Mouse (Mus musculus) ES-E14 (cell line): Measurements from ENCODE around the gene Tex19.2. TPM values are rescaled to one million over a fixed set of nuclear protein-coding genes. Genes with fewer than 3 reads are reported as not detected.

Source experiments
- DNase-seq: peaks from one replicate; pipeline ENCODE4 v3.0.0-alpha.2; 2013; ENCODE audit warnings: low read depth, low spot score
- H3K27ac ChIP-seq: 2 replicates; pipeline ENCODE4 v1.5.1; 2012; ENCODE audit warnings: low read depth, mild to moderate bottlenecking, low read length, moderate library complexity, mixed read lengths; ENCODE audit not compliant: poor library complexity, insufficient read depth, severe bottlenecking
- H3K36me3 ChIP-seq: 2 replicates; pipeline ENCODE4 v1.6.1; 2012; ENCODE audit warnings: mild to moderate bottlenecking, low read length, moderate library complexity, mixed read lengths; ENCODE audit not compliant: control insufficient read depth, poor library complexity, insufficient read depth, severe bottlenecking
- H3K4me1 ChIP-seq, 2 experiments: fragments of 150-350 bp in 1 of 2; sonication (generic) in 1 of 2; 2 replicates each; pipeline ENCODE4 v1.6.1; 2012; ENCODE audit warnings: low read length in 2 of 2, mild to moderate bottlenecking in 1 of 2, mixed read lengths in 1 of 2; ENCODE audit not compliant: control insufficient read depth in 2 of 2, insufficient read depth in 2 of 2, poor library complexity in 1 of 2
- H3K4me3 ChIP-seq, 2 experiments: fragments of 150-350 bp in 1 of 2; sonication (generic) in 1 of 2; 2 replicates each; pipeline ENCODE4 v1.5.1; 2012; ENCODE audit warnings: low read length in 2 of 2, low read depth in 1 of 2, mild to moderate bottlenecking in 1 of 2, mixed read lengths in 1 of 2; ENCODE audit not compliant: insufficient read depth in 1 of 2, poor library complexity in 1 of 2, severe bottlenecking in 1 of 2
- H3K9ac ChIP-seq: 2 replicates; pipeline ENCODE4 v1.6.1; 2012; ENCODE audit warnings: low read depth, mild to moderate bottlenecking, low read length, mixed read lengths; ENCODE audit not compliant: poor library complexity, insufficient read depth, severe bottlenecking
- H3K9me3 ChIP-seq: fragments of 150-350 bp; sonication (generic); 2 replicates; pipeline ENCODE4 v1.6.1; 2012; ENCODE audit warnings: low read depth, mild to moderate bottlenecking, low read length; ENCODE audit not compliant: control insufficient read depth, insufficient read depth
- CHD2 ChIP-seq: IDR thresholded peaks from 2 replicates; pipeline ENCODE4 v1.6.1; 2014; ENCODE audit warnings: mild to moderate bottlenecking, low read depth, low read length, inconsistent platforms
- HCFC1 ChIP-seq: IDR thresholded peaks from 2 replicates; pipeline ENCODE4 v1.6.1; 2012; ENCODE audit warnings: low read length, inconsistent platforms, borderline replicate concordance; ENCODE audit not compliant: insufficient read depth
- MAFK ChIP-seq: IDR thresholded peaks from 2 replicates; pipeline ENCODE4 v1.6.1; 2014; ENCODE audit warnings: mild to moderate bottlenecking, low read depth, low read length, inconsistent platforms; ENCODE audit not compliant: insufficient read depth
- ZC3H11A ChIP-seq: IDR thresholded peaks from 2 replicates; pipeline ENCODE4 v1.6.1; 2012; ENCODE audit warnings: low read depth, mild to moderate bottlenecking, inconsistent platforms, low read length, borderline replicate concordance
- ZNF384 ChIP-seq: IDR thresholded peaks from 2 replicates; pipeline ENCODE4 v1.6.1; 2012; ENCODE audit warnings: low read depth, low read length, inconsistent platforms
- in situ Hi-C, 2 experiments: fragments of 600-800 bp; cut with MboI; formaldehyde crosslinking; loops; one replicate each; pipeline ENCODE4 v1.15.1; 2025; ENCODE audit warnings: low sequenced_read_pairs in 2 of 2, inconsistent platforms in 1 of 2; ENCODE audit not compliant: unreplicated experiment in 2 of 2
- total RNA-seq: library from RNA; depleted of rRNA; stranded (reverse); fragments of 300-350 nt; gene quantifications from 2 replicates; pipeline ENCODE4 v1.2.3, GENCODE M21; 2012

Gene Tex19.2
- total RNA-seq, 1 experiment, result 6.5 TPM

DNA sequence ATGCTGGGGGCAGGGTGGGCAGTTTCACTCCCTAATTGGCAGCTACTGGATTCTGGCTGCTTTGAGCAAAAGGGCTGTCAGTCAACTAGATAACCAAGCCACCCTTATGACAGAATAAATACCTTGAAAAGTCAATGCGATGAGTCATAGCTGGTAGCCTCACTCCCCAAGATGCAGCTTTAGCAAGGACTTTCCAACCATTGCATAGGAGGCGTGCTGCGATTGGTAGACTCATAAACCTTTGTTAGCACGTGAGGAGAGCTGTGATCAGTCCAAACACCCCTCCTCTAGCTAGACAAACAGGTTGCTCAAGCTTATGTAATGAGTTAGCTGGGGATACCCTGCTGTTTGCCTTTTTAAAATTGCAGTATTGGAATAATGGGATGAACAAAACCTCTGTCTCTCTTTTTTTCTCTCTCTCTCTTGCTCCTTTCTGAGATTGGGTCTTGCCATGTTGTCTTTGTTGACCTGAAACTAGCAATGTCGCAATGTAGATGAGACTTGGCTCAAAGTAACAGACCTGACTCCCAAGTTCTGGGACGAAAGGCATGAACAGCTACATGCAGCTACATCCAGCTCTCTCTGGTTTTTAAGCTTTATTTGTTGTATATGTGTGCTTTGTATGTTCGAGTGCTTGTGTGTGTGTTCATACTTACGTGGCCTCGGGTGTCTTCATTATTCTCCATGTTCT is 25.0 kb upstream of the Tex19.2 start:
- no peak overlapping the region for H3K27ac ChIP-seq
- H3K36me3 ChIP-seq, result peaks cover 5% of the 10 kb centered on the region; the same call in 1 of the 2 replicates
- H3K9me3 ChIP-seq, result no peaks in the 10 kb centered on the region
- peaks cover 3 to 8% of the 10 kb centered on the region in 2 experiments; a peak in 1 of 4 replicates for H3K4me1 ChIP-seq
- in situ Hi-C loops, result no loop called here
- no peak overlapping the region for H3K9ac ChIP-seq
- TF ChIP-seq MAFK (no peak), CHD2 (no peak), ZC3H11A (no peak), HCFC1 (no peak), ZNF384 (no peak)
- DNase-seq, result no peak
- H3K4me3 ChIP-seq, result no peak overlapping the region

DNA sequence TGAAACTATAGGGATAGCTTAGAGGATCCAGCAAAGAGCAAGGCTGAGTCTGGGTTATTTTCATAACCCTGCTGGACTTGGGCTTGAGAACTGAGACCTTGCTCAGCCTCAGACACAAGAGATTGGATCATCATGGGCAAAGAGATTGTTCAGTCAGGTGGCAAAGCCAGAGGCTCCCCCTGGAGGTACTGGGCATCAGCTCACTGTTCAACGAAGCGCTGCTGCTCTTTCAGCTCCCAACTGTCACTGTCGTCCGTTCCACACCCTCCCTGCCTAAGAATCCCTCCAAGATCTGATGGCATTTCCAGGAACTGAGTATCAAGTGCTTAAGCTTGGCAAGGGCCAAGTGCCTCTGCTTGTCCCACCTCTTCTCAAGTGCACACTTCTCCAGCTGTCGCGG is 20.3 kb upstream of the Tex19.2 start:
- no peak for DNase-seq
- in situ Hi-C loops, result no loop called here
- H3K27ac ChIP-seq, result no peak overlapping the region
- no peak overlapping the region for H3K9ac ChIP-seq
- no peaks in the 10 kb centered on the region for H3K36me3 ChIP-seq
- H3K4me1 ChIP-seq, result peaks cover 0 to 5% of the 10 kb centered on the region in 2 experiments; a peak in 1 of 4 replicates
- no peaks in the 10 kb centered on the region for H3K9me3 ChIP-seq
- H3K4me3 ChIP-seq, result no peak overlapping the region
- TF ChIP-seq ZNF384 (no peak), ZC3H11A (no peak), MAFK (no peak), CHD2 (no peak), HCFC1 (no peak)

DNA sequence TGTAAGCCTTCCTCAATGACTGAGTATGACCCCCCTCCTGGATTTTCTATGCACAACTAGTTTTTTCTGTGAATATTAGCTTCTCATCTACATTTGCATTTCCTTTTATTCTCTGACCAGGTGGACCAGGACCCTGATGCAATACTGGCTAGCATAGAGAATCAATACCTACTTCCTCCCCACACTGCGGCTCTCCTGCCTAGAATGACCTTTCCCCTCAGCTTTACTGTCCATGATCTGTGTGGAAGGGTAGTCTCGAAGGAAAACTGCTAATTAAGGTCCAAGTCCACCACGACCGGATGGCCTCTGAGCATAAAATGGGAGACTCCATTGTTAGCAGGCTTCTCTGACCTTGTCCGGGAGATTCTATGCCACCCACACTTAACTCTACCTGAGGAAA is 19.2 kb upstream of the Tex19.2 start:
- Histone ChIP-seq H3K4me3 (no peak overlapping the region), H3K36me3 (no peaks in the 10 kb centered on the region), H3K27ac (no peak overlapping the region), H3K4me1 (peaks cover 0 to 2% of the 10 kb centered on the region in 2 experiments; a peak in 1 of 4 replicates), H3K9ac (no peak overlapping the region), H3K9me3 (no peaks in the 10 kb centered on the region)
- DNase-seq, result no peak
- in situ Hi-C loops, result no loop called here
- no peak for TF ChIP-seq HCFC1
- TF ChIP-seq MAFK, result no peak
- TF ChIP-seq ZNF384, result no peak
- TF ChIP-seq CHD2, result no peak
- TF ChIP-seq ZC3H11A, result no peak

DNA sequence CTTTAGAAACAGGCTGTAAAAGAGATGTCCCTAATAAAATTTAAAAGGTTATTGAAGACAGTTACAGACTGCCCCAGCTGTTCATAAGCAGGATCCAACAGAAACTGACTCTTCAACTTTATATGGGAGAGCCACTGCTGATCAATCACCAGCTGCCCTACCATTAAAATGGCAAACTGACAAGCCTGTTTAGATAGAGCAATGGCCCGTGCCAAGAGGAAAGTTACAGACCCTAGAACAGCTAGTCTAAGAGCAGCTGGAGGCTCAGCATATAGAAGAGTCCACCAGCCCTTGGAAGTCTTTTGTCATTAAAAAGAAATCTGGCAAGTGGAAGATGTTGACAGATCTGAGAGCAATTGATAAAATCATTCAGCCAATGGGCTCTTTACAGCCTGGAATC is 16.1 kb upstream of the Tex19.2 start:
- DNase-seq, result no peak
- Histone ChIP-seq H3K9me3 (no peaks in the 10 kb centered on the region), H3K4me3 (no peak overlapping the region), H3K4me1 (peaks cover 0 to 2% of the 10 kb centered on the region in 2 experiments; a peak in 1 of 4 replicates), H3K27ac (no peak overlapping the region), H3K9ac (no peak overlapping the region), H3K36me3 (no peaks in the 10 kb centered on the region)
- TF ChIP-seq ZC3H11A, result no peak
- no peak for TF ChIP-seq ZNF384
- in situ Hi-C loops, result no loop called here

DNA sequence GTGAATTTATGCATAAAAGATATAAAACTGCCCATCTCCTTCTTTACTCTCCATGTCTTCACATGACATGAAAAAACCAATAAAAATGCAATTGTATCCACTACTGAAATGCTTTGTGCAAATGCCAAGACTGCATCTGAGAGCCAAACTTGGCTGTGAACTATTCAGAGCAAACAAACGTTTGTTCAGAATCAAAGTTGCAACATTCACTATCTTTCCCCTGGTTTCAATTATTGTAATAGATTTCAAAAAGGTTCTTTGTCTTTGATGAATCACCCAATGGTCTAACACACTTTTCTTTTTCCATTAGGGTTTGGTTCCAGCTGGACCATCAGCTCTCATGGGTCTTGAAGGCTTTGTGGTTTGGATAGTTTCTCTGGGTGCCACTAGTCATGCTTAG is 11.1 kb upstream of the Tex19.2 start:
- Histone ChIP-seq H3K27ac (no peak overlapping the region), H3K9ac (no peak overlapping the region), H3K9me3 (no peaks in the 10 kb centered on the region), H3K4me1 (no peaks in the 10 kb centered on the region), H3K4me3 (no peak overlapping the region), H3K36me3 (no peaks in the 10 kb centered on the region)
- no peak for TF ChIP-seq ZC3H11A
- no peak for TF ChIP-seq MAFK
- TF ChIP-seq HCFC1, result no peak
- no peak for TF ChIP-seq CHD2
- no peak for TF ChIP-seq ZNF384
- no peak for DNase-seq
- in situ Hi-C loops, result no loop called here
